Mouse (Mus musculus) liver, embryonic 14.5 days (tissue): Measurements from ENCODE around the gene Rragc. TPM values are rescaled to one million over a fixed set of nuclear protein-coding genes. Genes with fewer than 3 reads are reported as not detected.

Experiments used
- ATAC-seq: fragments of 200-750 bp; cut with Nextera tagmentation; 2 replicates; pipeline ENCODE4 v1.8.0; 2017; ENCODE audit warnings: moderate number of reproducible peaks, mild to moderate bottlenecking, moderate library complexity; ENCODE audit not compliant: insufficient read depth
- DNase-seq, 3 experiments: peaks; one replicate each; pipeline ENCODE4 v3.0.0-alpha.2; 2012 to 2013; ENCODE audit warnings: low read depth in 3 of 3, low spot score in 3 of 3
- H3K27ac ChIP-seq: fragments of 300-500 bp; sonication (generic); 2 replicates; pipeline ENCODE4 v1.5.1; 2014; ENCODE audit warnings: moderate library complexity, mild to moderate bottlenecking, control low read depth, inconsistent platforms
- H3K27me3 ChIP-seq: fragments of 300-500 bp; sonication (generic); 2 replicates; pipeline ENCODE4 v1.6.1; 2014; ENCODE audit warnings: mild to moderate bottlenecking, low read length, moderate library complexity; ENCODE audit not compliant: control insufficient read depth, insufficient read depth
- H3K36me3 ChIP-seq: fragments of 300-500 bp; sonication (generic); replicated peaks from 2 replicates; pipeline ENCODE4 v1.6.1; 2014; ENCODE audit warnings: low read depth; ENCODE audit not compliant: control insufficient read depth, insufficient read depth
- H3K4me1 ChIP-seq, 2 experiments: fragments of 200-500 bp in 1 of 2; fragments of 300-500 bp in 1 of 2; sonication (generic) in 1 of 2; replicated peaks; 2 replicates each; pipeline ENCODE4 v1.6.1; 2012 to 2014; ENCODE audit warnings: antibody characterized with exemption in 1 of 2, inconsistent platforms in 1 of 2, low read length in 1 of 2; ENCODE audit not compliant: control insufficient read depth in 2 of 2, insufficient read depth in 2 of 2
- H3K4me2 ChIP-seq: fragments of 300-500 bp; sonication (generic); 2 replicates; pipeline ENCODE4 v1.6.1; 2014; ENCODE audit warnings: low read depth, mild to moderate bottlenecking, control low read depth, moderate library complexity
- H3K4me3 ChIP-seq, 2 experiments: fragments of 200-500 bp in 1 of 2; fragments of 300-500 bp in 1 of 2; sonication (generic) in 1 of 2; 2 replicates each; pipeline ENCODE4 v1.5.1; 2012 to 2014; ENCODE audit warnings: low read depth in 2 of 2, low read length in 2 of 2, mild to moderate bottlenecking in 2 of 2, control low read depth in 1 of 2, inconsistent platforms in 1 of 2, moderate library complexity in 1 of 2; ENCODE audit not compliant: insufficient read depth in 1 of 2
- H3K9ac ChIP-seq: fragments of 300-500 bp; sonication (generic); replicated peaks from 2 replicates; pipeline ENCODE4 v1.6.1; 2014; ENCODE audit warnings: mild to moderate bottlenecking, control low read depth, moderate library complexity
- H3K9me3 ChIP-seq: fragments of 300-500 bp; sonication (generic); 2 replicates; pipeline ENCODE4 v1.6.1; 2016; ENCODE audit warnings: low read length, mixed read lengths; ENCODE audit not compliant: control insufficient read depth
- CTCF ChIP-seq: IDR thresholded peaks from 2 replicates; pipeline ENCODE4 v1.5.1; 2016; ENCODE audit warnings: antibody characterized with exemption, low read depth, control low read depth
- EP300 ChIP-seq: IDR thresholded peaks from 2 replicates; pipeline ENCODE4 v1.6.1; 2016; ENCODE audit warnings: antibody characterized with exemption, low read depth
- WGBS: fragments of 180-500 bp; shearing (Covaris S2); extraction: QIAGEN DNeasy Blood & Tissue Kit; methylation state at CpG from one replicate; pipeline ENCODE4 v1.1.7; 2014; ENCODE audit not compliant: insufficient replicate concordance; 5-methylcytosine and 5-hydroxymethylcytosine counted together
- polyA plus RNA-seq, 2 experiments: library from polyadenylated mRNA; depleted of rRNA in 1 of 2; stranded (reverse) in 1 of 2; unstranded in 1 of 2; fragments of >200 nt; fragmentation: Nextera tagmentation in 1 of 2; extraction: Ambion mirVana in 1 of 2; gene quantifications; 2 replicates each; pipeline versions ENCODE4 v1.2.1 to v1.2.3; 2012 to 2014

Gene Rragc
- polyA plus RNA-seq, 2 experiments: 17.4 to 18.4 TPM

DNA sequence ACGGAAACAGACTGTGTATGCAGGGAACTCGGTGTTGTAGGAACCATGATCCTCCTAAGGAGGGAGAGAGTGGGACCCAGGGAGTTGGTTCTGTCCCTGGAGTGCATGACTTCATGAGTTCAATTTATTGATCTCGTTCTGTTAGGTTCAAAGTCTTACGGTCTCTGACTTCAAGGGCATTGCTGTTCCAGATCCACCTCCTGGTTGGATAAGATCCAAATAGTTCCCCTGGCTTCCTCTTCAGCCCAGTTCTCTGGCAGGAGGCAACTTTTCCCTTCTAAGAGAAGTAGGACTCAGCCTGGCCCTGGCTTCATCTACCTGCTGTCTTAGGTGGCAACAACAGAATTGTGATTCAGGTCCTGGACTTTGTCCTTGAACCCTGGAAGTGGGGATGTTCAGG lies 40.6 kb downstream of the Rragc start:
- ATAC-seq (no peak), DNase-seq (no peak)
- H3K4me3 ChIP-seq: no peak overlapping the region
- WGBS: 45% methylated on average over 4 of the region's 4 CpGs
- no peaks in the 10 kb centered on the region for H3K9me3 ChIP-seq
- peaks cover 0 to 5% of the 10 kb centered on the region in 2 experiments; a peak in 1 of 4 replicates for H3K4me1 ChIP-seq
- no peak overlapping the region for H3K9ac ChIP-seq
- no peak overlapping the region for H3K4me2 ChIP-seq
- no peaks in the 10 kb centered on the region for H3K36me3 ChIP-seq
- no peak for TF ChIP-seq CTCF
- no peak for TF ChIP-seq EP300
- H3K27ac ChIP-seq: no peak overlapping the region
- no peaks in the 10 kb centered on the region; the same call in none of the 2 replicates for H3K27me3 ChIP-seq

DNA sequence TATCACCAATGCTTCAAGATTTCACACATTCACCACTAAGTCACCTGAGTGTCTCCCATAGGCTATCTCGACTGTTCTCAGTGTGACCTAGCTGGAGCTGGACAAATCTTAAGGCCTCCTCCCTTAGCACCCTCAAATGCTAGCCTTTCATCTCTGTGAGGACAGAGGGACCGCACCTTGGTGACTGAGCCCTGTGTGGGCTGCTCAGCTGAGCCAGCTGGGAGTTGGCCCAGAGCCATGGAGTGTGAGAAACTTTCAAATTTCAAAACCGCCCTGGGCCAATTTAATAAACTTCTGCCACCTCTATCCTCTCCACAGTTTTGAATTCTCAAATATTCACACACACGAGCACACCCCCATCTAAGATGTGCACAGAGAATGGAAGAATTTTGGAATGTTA lies 43.7 kb downstream of the Rragc start:
- WGBS: 46% methylated on average over 4 of the region's 4 CpGs
- Histone ChIP-seq H3K4me3 (no peak overlapping the region), H3K9me3 (no peaks in the 10 kb centered on the region), H3K9ac (no peak overlapping the region), H3K27ac (no peak overlapping the region), H3K4me2 (no peak overlapping the region), H3K27me3 (no peaks in the 10 kb centered on the region; the same call in none of the 2 replicates), H3K36me3 (no peaks in the 10 kb centered on the region), H3K4me1 (peaks cover 0 to 5% of the 10 kb centered on the region in 2 experiments; a peak in 1 of 4 replicates)
- TF ChIP-seq CTCF: no peak
- no peak for TF ChIP-seq EP300
- ATAC-seq (no peak), DNase-seq (no peak)

DNA sequence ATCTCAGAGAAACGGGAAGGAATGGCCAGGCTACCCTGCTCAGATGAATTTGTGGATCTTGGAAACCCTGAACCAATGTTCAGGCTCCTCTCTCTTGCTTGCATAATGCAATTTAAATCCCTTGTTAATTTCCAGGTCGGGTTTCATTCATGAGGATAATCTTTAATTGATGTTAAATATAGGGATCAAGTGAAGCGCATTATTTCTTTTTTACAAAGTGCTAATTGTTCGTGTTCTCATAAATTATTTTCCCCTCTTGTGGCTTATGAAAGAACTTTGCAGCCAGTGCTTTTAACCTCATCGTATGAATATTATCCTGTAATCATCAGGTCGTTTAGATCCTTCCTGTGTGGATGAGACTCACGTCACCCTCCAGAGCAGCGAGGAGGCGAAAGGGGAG lies 45.5 kb downstream of the Rragc start:
- 58% methylated on average over 9 of the region's 9 CpGs for WGBS
- DNase-seq (no peak), ATAC-seq (no peak)
- H3K27ac ChIP-seq: no peak overlapping the region
- H3K9ac ChIP-seq: no peak overlapping the region
- H3K4me1 ChIP-seq: peaks cover 0 to 4% of the 10 kb centered on the region in 2 experiments; a peak in 2 of 4 replicates
- no peaks in the 10 kb centered on the region for H3K27me3 ChIP-seq
- no peak overlapping the region for H3K4me3 ChIP-seq
- TF ChIP-seq CTCF: no peak
- TF ChIP-seq EP300: no peak
- no peak overlapping the region for H3K4me2 ChIP-seq
- H3K36me3 ChIP-seq: no peaks in the 10 kb centered on the region
- no peaks in the 10 kb centered on the region for H3K9me3 ChIP-seq

DNA sequence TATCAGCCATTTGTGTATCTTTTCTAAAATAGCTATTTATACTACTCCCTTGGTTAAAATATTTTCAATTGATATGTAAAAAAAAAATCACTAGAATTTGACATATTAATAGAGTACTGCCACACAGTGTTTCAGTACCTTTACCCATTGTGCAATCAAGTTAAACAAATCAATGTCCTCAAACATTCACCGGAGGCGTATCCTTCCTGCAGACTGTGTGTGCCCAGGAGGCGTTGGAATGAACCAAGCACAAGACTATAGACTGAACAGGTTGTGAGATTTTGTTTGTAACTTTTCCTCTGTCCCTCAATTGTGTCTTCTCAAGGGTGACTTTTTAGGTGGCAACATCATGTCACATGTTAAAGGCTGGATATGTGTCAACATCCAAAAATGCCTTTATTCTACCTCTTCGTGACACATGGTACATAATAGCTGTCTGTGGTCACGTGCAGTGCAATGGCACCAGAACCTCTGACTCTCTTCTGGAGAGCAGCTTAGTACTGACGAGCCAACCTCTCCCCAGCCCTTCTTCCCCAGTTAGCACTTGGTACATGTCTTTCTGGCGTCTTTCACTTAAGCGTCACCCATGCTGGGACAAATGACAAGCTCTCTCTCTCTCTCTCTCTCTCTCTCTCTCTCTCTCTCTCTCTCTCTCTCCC lies 51.5 kb downstream of the Rragc start:
- WGBS: 53% methylated on average over 8 of the region's 8 CpGs
- peak; percentile 62; the same call in 1 of the 2 replicates for ATAC-seq

DNA sequence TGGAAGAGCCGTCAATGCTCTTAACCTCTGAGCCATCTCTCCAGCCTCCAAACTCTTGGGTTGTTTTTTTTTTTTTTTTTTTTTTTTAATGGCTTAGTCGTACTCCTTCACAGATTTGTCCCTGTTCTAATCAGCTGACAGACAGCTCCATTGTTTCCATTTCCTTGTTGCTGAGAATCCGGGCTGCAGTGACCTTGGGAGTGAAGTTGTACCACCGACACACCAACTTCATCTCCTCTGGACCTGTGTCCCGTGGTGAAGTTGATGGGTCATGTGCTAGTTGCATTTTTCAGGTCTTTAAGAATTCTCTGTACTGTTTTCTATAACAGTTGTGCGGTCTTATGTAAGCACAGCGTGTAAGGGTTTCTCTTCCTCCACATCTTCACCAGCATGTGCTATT lies 52.2 kb downstream of the Rragc start:
- Histone ChIP-seq H3K9ac (no peak overlapping the region), H3K4me2 (no peak overlapping the region), H3K27ac (no peak overlapping the region), H3K4me3 (no peak overlapping the region), H3K9me3 (no peaks in the 10 kb centered on the region), H3K27me3 (no peaks in the 10 kb centered on the region), H3K36me3 (no peaks in the 10 kb centered on the region), H3K4me1 (peaks cover 0 to 4% of the 10 kb centered on the region in 2 experiments; a peak in 2 of 4 replicates)
- no peak for TF ChIP-seq CTCF
- TF ChIP-seq EP300: no peak
- DNase-seq (no peak), ATAC-seq (no peak)
- 36% methylated on average over 7 of the region's 7 CpGs for WGBS

More for the DNA sequence above, 51.5 kb downstream of the Rragc start:
- H3K9me3 ChIP-seq: no peaks in the 10 kb centered on the region
- TF ChIP-seq EP300 (no peak), CTCF (no peak)
- H3K27me3 ChIP-seq: no peaks in the 10 kb centered on the region
- H3K9ac ChIP-seq: no peak overlapping the region
- H3K4me2 ChIP-seq: no peak overlapping the region
- no peak overlapping the region for H3K4me3 ChIP-seq
- H3K4me1 ChIP-seq: peaks cover 0 to 4% of the 10 kb centered on the region in 2 experiments; a peak in 2 of 4 replicates
- H3K27ac ChIP-seq: no peak overlapping the region
- no peaks in the 10 kb centered on the region for H3K36me3 ChIP-seq
- peak in 2 of 3 experiments; percentile 6 to 15 for DNase-seq
